Mouse (Mus musculus) kidney, adult 2 months (tissue): ENCODE measurements around the gene Tcte3. TPM values are rescaled to one million over a fixed set of nuclear protein-coding genes. Genes with fewer than 3 reads are reported as not detected.
"Not testable (repeated sequence)": the region's sequence is repeated elsewhere in the genome, so short reads cannot be mapped to it uniquely, and the experiment has no call there.

Source experiments
- DNase-seq: peaks from one replicate; pipeline ENCODE4 v3.0.0; 2021
- H3K27ac ChIP-seq: fragments of 200-500 bp; 2 replicates; pipeline ENCODE4 v1.5.1; 2012; ENCODE audit warnings: low read depth, low read length, control low read depth, inconsistent platforms; ENCODE audit not compliant: insufficient read depth
- H3K27me3 ChIP-seq: fragments of 200-500 bp; replicated peaks from 2 replicates; pipeline ENCODE4 v1.6.1; 2012; ENCODE audit warnings: mild to moderate bottlenecking, moderate library complexity, low read length, inconsistent platforms; ENCODE audit not compliant: control insufficient read depth, insufficient read depth
- H3K36me3 ChIP-seq: fragments of 200-500 bp; 2 replicates; pipeline ENCODE4 v1.6.1; 2012; ENCODE audit warnings: mild to moderate bottlenecking, moderate library complexity, low read length, inconsistent platforms; ENCODE audit not compliant: control insufficient read depth, insufficient read depth
- H3K4me1 ChIP-seq: fragments of 200-500 bp; 2 replicates; pipeline ENCODE4 v1.6.1; 2011; ENCODE audit warnings: low read length; ENCODE audit not compliant: control insufficient read depth, insufficient read depth
- H3K4me3 ChIP-seq: fragments of 200-500 bp; 2 replicates; pipeline ENCODE4 v1.5.1; 2011; ENCODE audit warnings: mild to moderate bottlenecking, low read depth, low read length, control low read depth; ENCODE audit not compliant: insufficient read depth
- CTCF ChIP-seq: fragments of 200-500 bp; conservative IDR thresholded peaks from 2 replicates; pipeline ENCODE4 v1.5.1; 2011; ENCODE audit warnings: low read depth, mild to moderate bottlenecking, control low read depth, low read length, moderate library complexity, mixed read lengths; ENCODE audit not compliant: insufficient read depth, insufficient read length
- POLR2A ChIP-seq: fragments of 200-500 bp; IDR thresholded peaks from one replicate; pipeline ENCODE4 v1.6.1; 2011; ENCODE audit warnings: low read depth, low read length, control low read depth
- WGBS: fragments of 180-500 bp; shearing (Covaris S2); methylation state at CpG from one replicate; pipeline ENCODE4 v1.1.7; 2018; 5-methylcytosine and 5-hydroxymethylcytosine counted together
- polyA plus RNA-seq: library from polyadenylated mRNA; depleted of rRNA; stranded (reverse); fragments of >200 nt; gene quantifications from 2 replicates; pipeline ENCODE4 v1.2.3, GENCODE M21; 2012

Gene Tcte3
- polyA plus RNA-seq, 1 experiment = not detected

DNA sequence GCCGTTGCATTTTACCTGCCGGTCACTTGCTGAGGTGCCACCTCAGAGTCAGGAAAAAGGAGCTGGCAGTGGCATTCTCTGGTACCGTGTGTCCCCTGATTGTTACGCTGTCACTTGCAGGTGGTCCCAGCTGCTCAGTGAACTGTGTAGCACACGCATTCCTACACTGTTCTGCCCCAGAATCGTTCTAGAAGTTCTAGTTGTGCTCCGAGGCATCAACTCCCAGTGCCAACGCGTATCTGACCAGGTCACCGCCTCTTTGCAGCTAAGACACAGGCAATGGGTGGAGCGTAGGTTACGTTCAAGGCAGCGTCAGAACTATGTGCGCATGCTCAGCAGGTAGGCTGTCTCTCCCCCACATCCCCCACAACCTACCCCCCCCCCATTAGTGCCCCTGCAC, 18.4 kb upstream of the Tcte3 start:
- H3K36me3 ChIP-seq = peaks cover 2% of the 10 kb centered on the region
- TF ChIP-seq POLR2A = no peak
- no peak for TF ChIP-seq CTCF
- DNase-seq = no peak

GRCm38 (mm10) chr17:15058161-15058591, 16.9 kb upstream of the Tcte3 start:
- Histone ChIP-seq H3K27me3 (no peaks in the 10 kb centered on the region), H3K27ac (no peak overlapping the region), H3K36me3 (peaks cover 2% of the 10 kb centered on the region), H3K4me1 (no peaks in the 10 kb centered on the region), H3K4me3 (no peak overlapping the region)
- whole genome bisulfite sequencing = 72% methylated on average over 5 of the region's 5 CpGs
- TF ChIP-seq CTCF (no peak), POLR2A (no peak)
- no peak for DNase-seq

More for the DNA sequence above, 18.4 kb upstream of the Tcte3 start:
- no peaks in the 10 kb centered on the region for H3K27me3 ChIP-seq
- no peak overlapping the region for H3K4me3 ChIP-seq
- no peak overlapping the region for H3K27ac ChIP-seq
- 83% methylated on average over 14 of the region's 14 CpGs for WGBS
- H3K4me1 ChIP-seq = no peaks in the 10 kb centered on the region

DNA sequence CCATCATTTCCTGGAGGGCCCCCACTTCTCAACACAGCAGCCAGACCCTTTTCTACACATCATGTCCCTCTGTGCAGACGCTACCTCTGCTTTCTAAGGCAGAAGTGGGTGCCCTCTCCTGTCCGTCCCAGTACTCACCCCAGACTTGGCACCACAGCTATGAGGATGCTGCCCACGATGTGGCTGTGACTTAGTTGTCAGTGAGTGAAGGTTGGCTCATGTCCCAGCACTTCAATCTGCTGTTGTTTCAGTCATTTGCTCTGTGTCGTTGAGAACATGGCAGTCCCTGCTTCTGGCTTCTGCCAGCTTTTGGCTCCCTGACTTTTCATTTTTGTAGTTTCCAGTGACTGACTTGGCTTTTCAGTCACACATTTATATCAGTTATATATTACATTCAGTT, 14.6 kb upstream of the Tcte3 start:
- no peaks in the 10 kb centered on the region for H3K27me3 ChIP-seq
- TF ChIP-seq POLR2A (no peak), CTCF (no peak)
- WGBS = 78% methylated on average over 4 of the region's 4 CpGs
- H3K4me3 ChIP-seq = no peak overlapping the region
- no peak overlapping the region for H3K27ac ChIP-seq
- DNase-seq = no peak
- no peaks in the 10 kb centered on the region for H3K4me1 ChIP-seq
- H3K36me3 ChIP-seq = peaks cover 2% of the 10 kb centered on the region

GRCm38 (mm10) chr17:15053829-15054200, 12.5 kb upstream of the Tcte3 start:
- not testable (repeated sequence) for H3K36me3 ChIP-seq, H3K4me1 ChIP-seq, H3K27ac ChIP-seq, DNase-seq, H3K4me3 ChIP-seq, H3K27me3 ChIP-seq
- WGBS = 85% methylated on average over 13 of the region's 13 CpGs

GRCm38 (mm10) chr17:15053183-15053828, 12.0 kb upstream of the Tcte3 start:
- H3K27me3 ChIP-seq, H3K36me3 ChIP-seq, DNase-seq, H3K4me3 ChIP-seq, H3K4me1 ChIP-seq, H3K27ac ChIP-seq: not testable (repeated sequence)
- 96% methylated on average over 6 of the region's 8 CpGs for WGBS

DNA sequence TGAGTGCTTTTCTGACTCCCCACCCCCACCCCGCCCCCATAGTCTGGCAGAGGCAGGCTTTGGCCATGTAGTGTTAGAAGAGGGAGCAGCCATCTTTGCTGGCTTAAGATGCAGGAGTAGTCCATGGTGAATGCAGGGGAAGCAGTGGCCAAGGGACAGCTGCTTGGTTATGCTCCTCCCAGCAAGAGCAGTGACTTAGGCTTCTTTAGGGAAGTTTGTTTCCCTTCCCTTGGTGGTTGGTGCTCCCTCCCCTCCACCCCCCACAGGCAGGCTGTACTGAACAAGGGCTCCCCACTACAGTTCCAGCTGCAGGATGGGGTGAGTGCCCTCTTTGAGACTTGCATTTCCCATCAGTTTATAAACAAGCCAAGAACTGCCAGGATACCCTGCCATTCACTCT, 11.5 kb upstream of the Tcte3 start:
- H3K4me3 ChIP-seq, H3K27me3 ChIP-seq, H3K27ac ChIP-seq, H3K4me1 ChIP-seq, DNase-seq, H3K36me3 ChIP-seq: not testable (repeated sequence)
- 89% methylated on average over 1 of the region's 1 CpGs for WGBS

- not testable (repeated sequence) for H3K4me1 ChIP-seq, H3K4me3 ChIP-seq, H3K27me3 ChIP-seq, H3K27ac ChIP-seq, H3K36me3 ChIP-seq, DNase-seq
- WGBS = no CpG with 5 or more reads among the region's 1 CpGs
These were observed 9.1 kb upstream of the Tcte3 start for GRCm38 (mm10) chr17:15050338-15050737.

DNA sequence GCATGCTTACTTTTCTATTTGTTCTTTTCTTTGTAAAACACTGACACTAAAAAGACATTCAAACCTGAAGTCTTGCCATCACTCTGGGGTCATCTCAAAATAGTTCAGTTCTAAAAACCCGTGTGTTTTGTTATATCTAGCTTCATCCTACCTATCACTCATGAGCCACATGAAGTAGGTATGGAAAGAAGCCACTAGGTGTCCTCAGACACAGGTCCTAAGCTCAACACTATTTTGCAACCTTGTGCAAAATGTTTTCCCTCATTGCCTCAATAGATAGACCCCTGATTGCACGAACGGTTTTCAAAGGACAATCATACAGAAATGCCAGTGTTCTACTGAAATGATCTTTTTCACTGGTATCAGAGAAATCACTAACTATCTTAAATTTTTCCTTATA, 833 bp downstream of the Tcte3 start:
- H3K4me1 ChIP-seq, DNase-seq, H3K36me3 ChIP-seq, H3K27me3 ChIP-seq, H3K27ac ChIP-seq, H3K4me3 ChIP-seq: not testable (repeated sequence)
- WGBS = no CpG with 5 or more reads among the region's 3 CpGs

GRCm38 (mm10) chr17:15031414-15031813, 9.9 kb downstream of the Tcte3 start:
- H3K27ac ChIP-seq, DNase-seq, H3K4me1 ChIP-seq, H3K27me3 ChIP-seq, H3K4me3 ChIP-seq, H3K36me3 ChIP-seq: not testable (repeated sequence)
- WGBS = no CpG with 5 or more reads among the region's 4 CpGs

GRCm38 (mm10) chr17:15025513-15025912, 15.8 kb downstream of the Tcte3 start:
- not testable (repeated sequence) for H3K36me3 ChIP-seq, DNase-seq, H3K27ac ChIP-seq, H3K4me1 ChIP-seq, H3K27me3 ChIP-seq, H3K4me3 ChIP-seq
- no CpG with 5 or more reads among the region's 6 CpGs for WGBS

DNA sequence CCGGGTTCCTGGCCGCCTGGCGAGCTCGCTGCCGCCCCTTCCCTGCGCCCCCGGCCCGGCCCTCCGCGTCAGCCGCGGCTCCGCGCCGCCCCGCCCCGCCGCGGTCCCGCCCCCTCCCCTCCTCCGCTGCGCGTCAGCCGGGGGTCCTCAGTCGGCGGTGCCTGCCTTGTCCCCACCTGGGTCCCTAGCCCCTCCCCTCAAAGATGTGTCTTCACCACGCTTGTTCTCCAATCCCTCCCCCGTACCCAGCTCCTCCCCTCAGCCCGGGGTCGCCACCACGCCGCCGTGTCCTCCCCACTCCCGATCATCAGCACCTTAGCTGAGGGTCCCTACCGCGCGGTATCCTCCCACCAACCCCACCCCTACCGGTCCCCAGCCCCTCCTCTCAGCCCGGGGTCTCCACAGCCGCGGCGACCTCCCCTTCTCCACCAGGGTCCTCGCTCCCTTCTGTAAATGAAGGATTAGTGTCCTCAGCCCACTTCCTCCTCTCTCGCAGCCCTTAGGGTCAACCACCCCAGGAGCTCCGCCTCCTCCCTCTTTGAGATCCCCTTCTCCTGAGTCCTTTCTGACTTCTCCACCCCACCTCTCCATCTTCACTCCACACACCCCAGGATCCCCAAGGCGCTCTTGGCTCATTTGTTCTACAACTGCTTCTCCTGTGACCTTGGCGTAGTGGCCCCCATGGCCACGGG, 16.6 kb downstream of the Tcte3 start:
- no CpG with 5 or more reads among the region's 48 CpGs for WGBS
- not testable (repeated sequence) for H3K4me3 ChIP-seq

More for the DNA sequence above, 16.6 kb downstream of the Tcte3 start:
- not testable (repeated sequence) for H3K27me3 ChIP-seq, DNase-seq, H3K4me1 ChIP-seq, H3K27ac ChIP-seq, H3K36me3 ChIP-seq
